Mouse (Mus musculus): Measurements from ENCODE around the gene Eif2b1. TPM values are rescaled to one million over a fixed set of nuclear protein-coding genes. Genes with fewer than 3 reads are reported as not detected.

Eif2b1 gene
- polyA plus RNA-seq, 1 experiment from 2014 or later, result 51.2 TPM

DNA sequence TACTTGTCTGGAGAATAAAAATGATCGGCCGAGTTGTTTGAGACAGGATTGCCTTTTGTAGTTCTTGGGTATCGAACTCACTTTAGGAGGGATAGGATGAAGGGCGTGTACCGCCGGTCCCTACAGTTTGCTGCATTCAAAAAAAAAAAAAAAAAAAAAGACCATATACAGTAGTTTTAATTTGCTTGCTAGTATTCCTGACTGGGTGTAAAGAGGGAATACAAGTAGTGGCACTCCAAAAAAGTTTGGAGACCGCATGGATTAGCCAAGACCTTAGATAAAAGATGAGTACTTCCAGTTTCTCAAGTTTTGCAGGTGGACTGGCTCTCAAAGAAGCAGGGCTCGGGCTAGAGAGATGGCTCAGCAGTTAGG lies 37.3 kb downstream of the Eif2b1 start:
- no peaks in the 10 kb centered on the region for H3K27me3 ChIP-seq
- ATAC-seq (replicated peaks; ENCODE audit: insufficient number of reproducible peaks, insufficient read depth, low FRiP score, low read depth), result no peak
- 5% methylated on average over 8 of the region's 8 CpGs for WGBS
- H3K9me3 ChIP-seq (replicated peaks), result no peaks in the 10 kb centered on the region
- peak overlapping the region; percentile 82 for H3K9ac ChIP-seq
- peaks cover 18% of the 10 kb centered on the region for H3K4me1 ChIP-seq (replicated peaks)
- peak overlapping the region; percentile 79 for H3K4me3 ChIP-seq
- peaks cover 36% of the 10 kb centered on the region for H3K36me3 ChIP-seq
- peak overlapping the region; percentile 62 for H3K4me2 ChIP-seq
- H3K27ac ChIP-seq, result peak overlapping the region; percentile 84

DNA sequence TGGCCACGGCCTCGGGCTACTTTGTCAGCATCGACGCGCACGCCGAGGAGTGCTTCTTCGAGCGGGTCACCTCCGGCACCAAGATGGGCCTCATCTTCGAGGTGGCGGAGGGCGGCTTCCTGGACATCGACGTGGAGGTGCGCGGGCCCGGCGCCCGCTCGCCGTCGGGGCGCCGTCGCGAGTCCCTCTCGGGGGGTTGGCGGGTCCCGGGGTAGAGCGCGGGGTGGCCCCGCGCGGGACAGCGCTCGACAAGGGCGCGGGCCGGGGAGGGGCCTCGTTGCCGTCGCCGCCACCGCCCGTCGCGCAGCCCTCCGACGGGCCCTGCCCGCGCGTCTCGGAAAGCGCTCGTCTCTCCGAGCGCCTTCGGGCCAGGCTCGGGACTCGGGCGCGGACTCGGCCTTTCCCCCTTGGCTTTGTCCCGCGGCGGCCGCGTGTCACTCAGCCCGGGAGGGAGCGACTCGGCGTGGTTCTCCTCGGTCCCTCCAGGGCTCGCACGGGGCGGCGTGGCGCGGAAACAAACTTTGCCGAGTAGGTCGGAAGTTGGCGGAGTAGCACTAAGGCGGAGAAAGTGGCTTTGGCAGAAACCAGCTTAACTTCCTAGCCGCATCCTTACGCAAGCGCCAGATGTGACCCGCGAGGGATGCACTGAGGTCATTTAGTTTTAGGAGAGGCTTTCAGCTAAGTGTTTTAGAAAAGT lies 37.9 kb downstream of the Eif2b1 start:
- peaks cover 31% of the 10 kb centered on the region for H3K36me3 ChIP-seq
- no peaks in the 10 kb centered on the region for H3K27me3 ChIP-seq
- ATAC-seq (replicated peaks; ENCODE audit: insufficient number of reproducible peaks, insufficient read depth, low FRiP score, low read depth), result peak; percentile 76
- peak overlapping the region; percentile 79 for H3K4me3 ChIP-seq
- under 1% methylated on average over 77 of the region's 89 CpGs for WGBS
- H3K27ac ChIP-seq, result peak overlapping the region; percentile 84
- H3K4me1 ChIP-seq (replicated peaks), result peaks cover 20% of the 10 kb centered on the region
- H3K9me3 ChIP-seq (replicated peaks), result no peaks in the 10 kb centered on the region
- peak overlapping the region; percentile 82 for H3K9ac ChIP-seq
- H3K4me2 ChIP-seq, result peak overlapping the region; percentile 62

DNA sequence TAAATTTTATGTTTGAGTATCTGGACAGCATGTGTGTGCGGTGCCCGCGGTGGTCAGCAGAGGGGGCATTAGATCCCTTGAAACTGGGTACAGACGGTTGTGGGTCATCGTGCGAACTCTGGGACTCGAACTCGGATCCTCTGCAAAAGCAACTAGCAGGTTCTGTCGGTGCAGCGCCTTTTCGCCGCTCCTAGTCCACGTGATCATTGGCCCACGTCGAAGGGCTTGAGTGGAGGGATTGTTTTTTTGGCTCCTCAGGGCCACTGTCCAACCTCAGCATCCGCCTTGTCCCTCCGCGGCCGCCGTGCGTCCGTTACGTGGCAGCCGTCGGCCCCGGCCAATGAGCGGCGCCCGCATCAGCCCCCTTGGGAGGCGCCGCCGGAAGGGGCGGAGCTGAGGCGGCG lies 38.5 kb downstream of the Eif2b1 start, which contains the start of gene Tmed2:
Tmed2 (plus strand) TSS at position 313 of the 404 bp plus-strand sequence.
- Histone ChIP-seq H3K9ac (peak within 1 kb of the TSS; percentile 82), H3K9me3 (replicated peaks) (no peaks in the 10 kb centered on the region), H3K36me3 (peaks cover 24% of the 10 kb centered on the region), H3K4me3 (peak within 1 kb of the TSS; percentile 79), H3K4me2 (peak within 1 kb of the TSS; percentile 62), H3K27me3 (no peaks in the 10 kb centered on the region), H3K27ac (peak within 1 kb of the TSS; percentile 84), H3K4me1 (replicated peaks) (peaks cover 20% of the 10 kb centered on the region)
- ATAC-seq (replicated peaks; ENCODE audit: insufficient number of reproducible peaks, insufficient read depth, low FRiP score, low read depth), result peak; percentile 92
- under 1% methylated on average over 35 of the region's 35 CpGs for WGBS

GRCm38 (mm10) chr5:124539905-124540304 lies 39.0 kb downstream of the Eif2b1 start:
- Histone ChIP-seq H3K4me2 (peak overlapping the region; percentile 59), H3K9ac (no peak overlapping the region), H3K4me1 (replicated peaks) (peaks cover 20% of the 10 kb centered on the region), H3K4me3 (peak overlapping the region; percentile 79), H3K27me3 (no peaks in the 10 kb centered on the region), H3K36me3 (peaks cover 19% of the 10 kb centered on the region), H3K9me3 (replicated peaks) (no peaks in the 10 kb centered on the region), H3K27ac (peak overlapping the region; percentile 84)
- no peak for ATAC-seq (replicated peaks; ENCODE audit: insufficient number of reproducible peaks, insufficient read depth, low FRiP score, low read depth)
- WGBS, result 74% methylated on average over 4 of the region's 4 CpGs

DNA sequence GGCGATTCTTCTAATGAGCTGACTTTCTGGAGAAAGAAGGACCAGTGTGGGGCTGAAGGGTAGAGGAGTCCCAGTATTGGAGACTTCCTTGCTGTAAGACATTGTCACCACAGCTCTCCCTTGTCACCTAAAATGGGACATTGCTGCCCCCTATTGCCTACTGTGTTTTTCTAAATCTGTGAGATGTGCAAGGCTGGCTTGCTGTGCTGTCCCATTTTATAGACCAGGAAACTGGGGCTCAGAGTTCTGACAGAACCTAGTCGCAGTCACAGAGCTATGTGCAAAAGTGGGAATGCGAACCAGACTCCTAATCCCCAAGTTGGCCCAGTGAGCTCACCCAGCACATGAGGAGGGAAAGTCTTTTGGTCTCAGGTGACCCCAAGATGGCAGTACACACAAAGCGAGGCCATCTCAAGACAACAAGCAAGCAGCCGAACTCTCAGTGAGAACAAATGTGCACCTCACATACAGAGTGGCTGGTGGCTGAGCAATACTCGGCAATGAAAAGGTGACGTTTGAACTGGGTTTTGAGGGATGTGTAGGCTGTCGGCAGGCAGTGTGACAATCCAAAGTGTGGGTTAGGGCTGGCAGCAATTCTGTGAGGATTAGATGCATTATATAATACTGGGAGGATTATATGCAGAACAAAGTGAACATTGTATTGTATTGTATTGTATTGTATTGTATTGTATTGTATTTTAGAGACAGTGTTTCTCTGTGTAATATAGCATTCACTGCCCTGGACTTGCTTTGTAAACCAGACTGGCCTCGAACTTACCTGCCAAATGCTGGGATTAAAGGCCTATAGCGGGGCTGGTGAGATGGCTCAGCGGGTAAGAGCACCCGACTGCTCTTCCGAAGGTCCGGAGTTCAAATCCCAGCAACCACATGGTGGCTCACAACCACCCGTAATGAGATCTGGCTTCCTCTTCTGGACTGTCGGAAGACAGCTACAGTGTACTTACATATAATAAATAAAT lies 39.8 kb downstream of the Eif2b1 start:
- H3K9me3 ChIP-seq (replicated peaks), result no peaks in the 10 kb centered on the region
- no peak overlapping the region for H3K27ac ChIP-seq
- H3K9ac ChIP-seq, result no peak overlapping the region
- H3K4me3 ChIP-seq, result no peak overlapping the region
- H3K4me2 ChIP-seq, result no peak overlapping the region
- WGBS, result 73% methylated on average over 14 of the region's 16 CpGs
- H3K27me3 ChIP-seq, result no peaks in the 10 kb centered on the region
- no peak for ATAC-seq (replicated peaks; ENCODE audit: insufficient number of reproducible peaks, insufficient read depth, low FRiP score, low read depth)
- peaks cover 20% of the 10 kb centered on the region for H3K4me1 ChIP-seq (replicated peaks)
- peaks cover 11% of the 10 kb centered on the region for H3K36me3 ChIP-seq

DNA sequence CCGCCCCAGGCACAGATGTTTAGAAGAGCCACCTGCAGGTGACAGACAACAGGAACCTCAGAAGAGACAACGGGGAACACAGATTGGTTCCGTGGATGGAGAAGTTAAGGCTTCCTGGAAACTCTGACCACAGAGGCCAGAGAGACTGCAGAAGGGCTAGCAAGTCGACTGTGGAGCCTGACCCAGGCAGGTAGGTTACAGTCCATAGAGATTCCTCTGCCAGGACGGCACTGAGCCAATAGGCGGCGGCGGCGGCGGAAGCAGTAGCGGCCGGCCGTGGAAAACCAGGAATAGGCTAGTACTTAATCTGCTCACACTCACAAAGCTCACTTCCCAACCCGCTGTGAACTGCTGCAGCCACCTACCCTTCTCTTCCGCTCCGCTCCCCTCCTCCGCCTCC lies 42.2 kb downstream of the Eif2b1 start:
- Histone ChIP-seq H3K9me3 (replicated peaks) (no peaks in the 10 kb centered on the region), H3K4me3 (peak overlapping the region; percentile 34), H3K9ac (peak overlapping the region; percentile 55), H3K36me3 (no peaks in the 10 kb centered on the region), H3K4me1 (replicated peaks) (peaks cover 14% of the 10 kb centered on the region), H3K4me2 (peak overlapping the region; percentile 61), H3K27me3 (no peaks in the 10 kb centered on the region), H3K27ac (peak overlapping the region; percentile 75)
- WGBS, result 1% methylated on average over 17 of the region's 17 CpGs
- no peak for ATAC-seq (replicated peaks; ENCODE audit: insufficient number of reproducible peaks, insufficient read depth, low FRiP score, low read depth)

GRCm38 (mm10) chr5:124535016-124535415 lies 43.9 kb downstream of the Eif2b1 start:
- WGBS, result 49% methylated on average over 5 of the region's 5 CpGs
- Histone ChIP-seq H3K9ac (no peak overlapping the region), H3K36me3 (no peaks in the 10 kb centered on the region), H3K4me3 (no peak overlapping the region), H3K4me1 (replicated peaks) (peaks cover 24% of the 10 kb centered on the region), H3K27ac (no peak overlapping the region), H3K4me2 (no peak overlapping the region), H3K27me3 (no peaks in the 10 kb centered on the region), H3K9me3 (replicated peaks) (no peaks in the 10 kb centered on the region)
- ATAC-seq (replicated peaks; ENCODE audit: insufficient number of reproducible peaks, insufficient read depth, low FRiP score, low read depth), result no peak

DNA sequence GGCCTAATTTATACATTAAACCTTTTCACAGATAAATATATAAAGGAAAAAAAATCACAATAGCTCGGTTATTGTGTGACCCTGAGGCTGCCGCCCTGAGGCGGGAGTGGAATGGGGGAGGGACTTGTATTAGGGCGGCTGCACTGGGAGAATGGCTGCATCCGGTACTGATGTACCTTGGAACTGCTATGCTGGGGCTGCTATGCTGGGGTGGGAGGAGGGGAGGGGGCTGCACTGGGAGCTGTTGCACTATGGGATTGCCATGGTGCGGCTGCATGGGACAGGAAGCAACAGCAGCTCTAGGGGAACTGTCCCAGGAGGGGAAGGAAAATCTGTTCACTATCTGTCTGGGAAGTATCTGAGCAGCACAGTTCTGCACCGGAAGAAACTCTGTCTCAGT lies 46.5 kb downstream of the Eif2b1 start:
- no peak overlapping the region for H3K9ac ChIP-seq
- H3K4me3 ChIP-seq, result no peak overlapping the region
- no peaks in the 10 kb centered on the region for H3K27me3 ChIP-seq
- peak; percentile 24; the same call in 1 of the 2 replicates for ATAC-seq (replicated peaks; ENCODE audit: insufficient number of reproducible peaks, insufficient read depth, low FRiP score, low read depth)
- H3K4me1 ChIP-seq (replicated peaks), result peaks cover 45% of the 10 kb centered on the region
- no peak overlapping the region for H3K4me2 ChIP-seq
- H3K36me3 ChIP-seq, result no peaks in the 10 kb centered on the region
- WGBS, result 33% methylated on average over 7 of the region's 7 CpGs
- no peaks in the 10 kb centered on the region for H3K9me3 ChIP-seq (replicated peaks)
- peak overlapping the region; percentile 92 for H3K27ac ChIP-seq

- Histone ChIP-seq H3K36me3 (no peaks in the 10 kb centered on the region), H3K9me3 (replicated peaks) (no peaks in the 10 kb centered on the region), H3K27ac (peak overlapping the region; percentile 92), H3K4me1 (replicated peaks) (peaks cover 38% of the 10 kb centered on the region), H3K9ac (peak overlapping the region; percentile 80), H3K27me3 (no peaks in the 10 kb centered on the region), H3K4me3 (peak overlapping the region; percentile 89), H3K4me2 (peak overlapping the region; percentile 89)
- 12% methylated on average over 14 of the region's 14 CpGs for WGBS
- peak; percentile 2; the same call in 1 of the 2 replicates for ATAC-seq (replicated peaks; ENCODE audit: insufficient number of reproducible peaks, insufficient read depth, low FRiP score, low read depth)
These were observed 47.4 kb downstream of the Eif2b1 start for GRCm38 (mm10) chr5:124531583-124531930.

DNA sequence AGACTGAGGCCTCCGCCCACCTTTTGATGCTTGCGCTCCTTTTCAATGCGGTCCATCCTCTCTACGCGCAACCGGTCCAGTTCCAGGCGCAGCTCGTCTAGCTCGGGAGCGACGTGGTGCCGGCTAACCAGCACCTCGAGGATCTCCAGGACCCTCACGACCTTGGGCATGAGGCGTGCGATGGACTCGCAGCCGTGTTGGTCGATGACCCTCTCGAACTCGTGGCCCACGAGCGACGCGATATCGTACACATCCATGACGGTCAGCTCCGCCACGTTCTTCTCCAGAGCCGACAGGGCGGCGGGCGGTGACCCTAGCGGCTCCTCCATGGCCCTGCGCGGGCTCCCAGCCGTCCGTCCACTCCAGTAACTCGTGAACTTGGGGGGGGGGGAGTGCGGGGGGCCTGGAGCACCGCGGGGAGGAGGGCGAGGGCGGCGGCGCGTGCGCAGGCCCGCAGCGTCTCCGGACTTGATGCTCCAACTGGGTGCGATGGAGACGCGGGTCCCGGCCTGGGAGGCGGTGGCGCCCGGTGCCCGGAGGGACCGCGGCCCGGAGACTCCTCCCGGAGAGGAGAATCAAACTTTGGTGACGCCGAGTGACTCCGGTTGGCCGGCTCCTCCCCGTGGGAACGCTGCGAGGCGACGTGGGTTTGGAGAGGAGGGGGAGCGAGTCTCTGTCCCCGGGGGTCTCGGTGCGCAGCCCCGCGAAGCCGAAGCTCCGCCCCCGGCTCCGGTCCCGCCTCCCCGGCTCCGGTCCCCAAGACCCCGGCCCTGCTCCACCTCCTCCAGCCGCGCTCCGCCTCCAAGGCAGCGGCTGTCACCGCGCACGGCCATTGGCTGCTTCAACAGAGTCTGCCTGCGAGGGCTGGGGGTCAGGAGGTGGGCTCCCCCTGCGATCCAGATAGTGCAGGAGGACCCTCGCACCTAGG lies 48.0 kb downstream of the Eif2b1 start, which contains the start of gene Rilpl1:
Rilpl1 (minus strand) TSS at position 737 of the 928 bp plus-strand sequence.
- H3K27me3 ChIP-seq, result no peaks in the 10 kb centered on the region
- peak within 1 kb of the TSS; percentile 80 for H3K9ac ChIP-seq
- H3K9me3 ChIP-seq (replicated peaks), result no peaks in the 10 kb centered on the region
- peak within 1 kb of the TSS; percentile 89 for H3K4me3 ChIP-seq
- H3K4me1 ChIP-seq (replicated peaks), result peaks cover 37% of the 10 kb centered on the region
- ATAC-seq (replicated peaks; ENCODE audit: insufficient number of reproducible peaks, insufficient read depth, low FRiP score, low read depth), result peak; percentile 87
- peak within 1 kb of the TSS; percentile 92 for H3K27ac ChIP-seq
- no peaks in the 10 kb centered on the region for H3K36me3 ChIP-seq
- under 1% methylated on average over 96 of the region's 96 CpGs for WGBS
- H3K4me2 ChIP-seq, result peak within 1 kb of the TSS; percentile 89

Data from heart, embryonic 15.5 days (tissue).